ENCODE assay signal across 8 mouse cellular contexts in the genomic region with DNA sequence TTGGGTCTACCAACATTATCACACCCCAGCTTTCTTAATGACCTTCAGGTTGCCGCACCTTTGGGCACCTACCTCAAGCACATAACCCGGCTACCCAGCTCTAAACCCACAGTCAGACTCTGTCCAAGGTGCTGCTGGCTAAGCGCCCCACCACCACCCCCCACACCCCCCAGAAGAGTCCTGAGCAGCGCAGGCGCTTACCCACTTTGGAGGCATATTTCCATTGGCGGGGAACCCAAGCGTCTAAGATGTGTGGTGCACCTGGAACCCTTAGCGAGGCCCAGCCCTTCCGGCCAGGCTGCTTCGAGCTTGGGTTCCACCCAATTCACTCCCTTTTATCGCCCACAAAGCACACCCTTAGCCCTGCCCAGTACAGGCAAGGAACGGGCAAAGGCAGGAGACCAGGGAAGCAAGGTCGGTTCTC. TPM values are rescaled to one million over a fixed set of nuclear protein-coding genes. Genes with fewer than 3 reads are reported as not detected.
DNase-seq lines count a peak whose midpoint lies in the region; ATAC-seq and TF ChIP-seq lines count a peak whose summit lies in the region.

Paqr4 (minus strand) TSS at position 270 of the 424 bp plus-strand sequence.

- TF ChIP-seq CTCF in lung, adult 2 months (IDR thresholded peaks at IDR 0.05; ENCODE audit: insufficient read depth, low read length), result no peak

- peaks cover 14% of the 10 kb centered on the region for H3K4me1 ChIP-seq in lung, adult 2 months (ENCODE audit: control insufficient read depth, insufficient read depth, low read length)
- peaks cover 7% of the 10 kb centered on the region; the same call in 1 of the 2 replicates for H3K4me1 ChIP-seq in brown adipose tissue, adult 24 weeks (ENCODE audit: control insufficient read depth, insufficient read depth, insufficient read length, low read length)

- no peak for DNase-seq in lung, adult 2 months
- no peak for DNase-seq in lung, postnatal 10 days
- peak in 1 of 2 experiments; percentile 22 for DNase-seq in layer of hippocampus, postnatal 10 days (ENCODE audit: low spot score in 2 of 2)
- DNase-seq in gastrocnemius, postnatal 25 days, result no peak
- no peak for DNase-seq in kidney, postnatal 25 days

- 5% methylated on average over 13 of the region's 13 CpGs for WGBS in lung, adult 2 months
- WGBS in macrophage (ENCODE audit: missing documents), result 10% methylated on average over 10 of the region's 13 CpGs

- no peaks in the 10 kb centered on the region for H3K79me2 ChIP-seq in macrophage (ENCODE audit: inconsistent target)

- peak within 1 kb of the TSS; percentile 78 for H3K4me3 ChIP-seq in lung, adult 2 months (replicated peaks; ENCODE audit: extremely low read depth, low read depth, low read length)
- peak within 1 kb of the TSS; percentile 89 for H3K4me3 ChIP-seq in brown adipose tissue, adult 24 weeks (ENCODE audit: insufficient read depth, low read depth, low read length)
- H3K4me3 ChIP-seq in macrophage (ENCODE audit: inconsistent target), result peak within 1 kb of the TSS; percentile 26

- ATAC-seq in granulocyte monocyte progenitor cell, adult 5-6 weeks (replicated peaks; ENCODE audit: poor library complexity, severe bottlenecking), result peak; percentile 3

- no peak for TF ChIP-seq POLR2A in lung, adult 2 months (IDR thresholded peaks at IDR 0.05; ENCODE audit: borderline replicate concordance, extremely low read depth, low read depth, low read length)

- no peaks in the 10 kb centered on the region for H3K36me3 ChIP-seq in macrophage (ENCODE audit: inconsistent target)

- peak within 1 kb of the TSS; percentile 69 for H3K27ac ChIP-seq in brown adipose tissue, adult 24 weeks (replicated peaks; ENCODE audit: low read depth, low read length)
- H3K27ac ChIP-seq in macrophage, result no peak within 1 kb of the TSS

RNA-seq across cellular contexts. Expression of gene Paqr4, which starts in this region (rescaled TPM):
- polyA plus RNA-seq in lung, adult 2 months (2012; rRNA removed), result 59.8 and 63.5 TPM in 2 replicates
- polyA plus RNA-seq in brown adipose tissue, adult 24 weeks (2012; ENCODE audit: insufficient read depth, insufficient read length, missing spikeins), result 4.0 and 5.1 TPM in 2 replicates
- total RNA-seq in granulocyte monocyte progenitor cell, adult 5-6 weeks (2014; fragmentation: Nextera tagmentation), result 0.69 and 2.4 TPM in 2 replicates
- 2.2 and 2.5 TPM in 2 replicates for total RNA-seq in granulocyte monocyte progenitor cell, adult 5-6 weeks (2017)
- total RNA-seq in layer of hippocampus, postnatal 10 days (2021), result 10 to 100 TPM; 51.8 to 53.1 TPM
- total RNA-seq in macrophage (2018; cell fraction: chromatin; rRNA removed), result 1 to 10 TPM in 11 of 26 experiments, under 1 TPM in 10, not detected in 5; 0.31 to 2.7 (median 1.1) TPM
- total RNA-seq in macrophage (2018; cell fraction: cytosol; rRNA removed), result 10 to 100 TPM in 5 of 26 experiments, 1 to 10 TPM in 21; 4.3 to 15.4 (median 6.9) TPM
- 10 to 100 TPM in 1 of 26 experiments, 1 to 10 TPM in 25; 1.1 to 10.5 (median 3.6) TPM for total RNA-seq in macrophage (2018; cell fraction: nucleus; rRNA removed)
- 6.4 to 12.8 TPM (median 6.5 TPM) in 3 replicates for polyA plus RNA-seq in macrophage (2018)
- total RNA-seq in gastrocnemius, postnatal 25 days (2021), result 1 to 10 TPM; 4.4 to 5.2 TPM

Comparison
In these comparisons a context has a peak if more than half of its experiments do, and no peak if none do; other contexts are left out.
1. RNA of gene Paqr4 (total RNA-seq): 51.8 to 53.1 TPM in layer of hippocampus, postnatal 10 days; 4.4 to 5.2 TPM in gastrocnemius, postnatal 25 days and 0.69 to 2.5 TPM in granulocyte monocyte progenitor cell, adult 5-6 weeks; every median in the first group is over 4 times any median in the second.
2. H3K4me3 ChIP-seq: peak in every context shown above with its lines; median percentile 89 in brown adipose tissue, adult 24 weeks; 78 in lung, adult 2 months; 26 in macrophage.